Mouse (Mus musculus) 3T3-L1 (cell line): Measurements from ENCODE around the gene Kcnip2.
A peak's percentile ranks its signal among the peaks of the same experiment; 100 is the strongest.
"Not testable (repeated sequence)": the region's sequence is repeated elsewhere in the genome, so short reads cannot be mapped to it uniquely, and the experiment has no call there.

ENCODE experiments used
- DNase-seq: peaks from one replicate; pipeline ENCODE4 v3.0.0-alpha.2; 2015; ENCODE audit warnings: low read depth, low spot score

Gene Kcnip2

DNA sequence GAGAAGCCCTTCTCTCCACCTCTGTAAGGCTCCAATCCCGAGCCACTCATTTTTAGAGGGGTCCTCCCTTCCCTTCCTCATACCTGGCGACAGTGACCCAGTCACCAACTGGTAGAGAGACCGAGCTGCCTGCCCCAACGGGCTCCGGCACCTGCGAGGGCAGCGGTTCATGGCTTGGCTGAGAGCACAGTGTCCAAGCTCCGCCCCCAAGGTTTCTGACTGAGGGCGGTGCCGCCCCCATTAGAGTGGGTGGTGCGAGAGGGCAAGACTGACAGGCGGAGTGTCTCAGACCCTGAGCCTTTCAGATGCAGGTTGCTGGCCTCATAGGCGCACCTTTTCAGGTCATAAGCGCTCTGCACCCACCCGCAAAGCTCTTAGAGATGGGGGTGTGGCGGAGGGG lies 3.7 kb downstream of the Kcnip2 start:
- no peak for DNase-seq

- no peak for DNase-seq
Measured at GRCm38 (mm10) chr19:45811028-45811674, 4.7 kb downstream of the Kcnip2 start.

- DNase-seq: no peak
Measured at GRCm38 (mm10) chr19:45807732-45808131, 8.1 kb downstream of the Kcnip2 start.

GRCm38 (mm10) chr19:45805817-45806216 lies 10.0 kb downstream of the Kcnip2 start:
- DNase-seq: not testable (repeated sequence)

GRCm38 (mm10) chr19:45804593-45805368 lies 11.1 kb downstream of the Kcnip2 start:
- peak; percentile 64 for DNase-seq

- no peak for DNase-seq
Measured at GRCm38 (mm10) chr19:45803408-45803807, 12.5 kb downstream of the Kcnip2 start.

GRCm38 (mm10) chr19:45802702-45803101 lies 13.2 kb downstream of the Kcnip2 start:
- DNase-seq: no peak

GRCm38 (mm10) chr19:45796879-45797278 lies 19.0 kb downstream of the Kcnip2 start:
- DNase-seq: no peak

DNA sequence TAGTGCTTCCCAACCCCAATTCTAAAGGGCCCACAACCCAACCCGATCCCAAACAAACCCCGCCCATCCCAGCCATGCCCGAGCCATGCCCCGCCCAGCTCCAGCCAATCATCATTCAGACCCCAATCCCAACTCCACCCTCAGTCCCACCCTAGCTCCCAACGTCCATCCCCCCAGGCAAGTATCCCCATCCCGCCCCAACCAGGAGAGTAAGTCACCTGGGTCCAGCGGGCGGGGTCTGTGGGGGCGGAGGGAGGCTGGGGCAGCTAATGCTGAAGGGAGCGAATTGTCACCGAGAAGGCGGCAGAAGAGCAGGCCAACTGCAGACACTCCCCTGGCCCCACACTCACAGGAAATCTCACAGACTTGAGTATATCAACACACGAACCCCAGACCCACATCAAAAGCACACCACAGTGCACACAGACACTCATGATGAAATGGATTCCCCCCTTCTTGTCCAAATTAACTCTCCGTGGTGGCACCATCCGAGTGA lies 19.8 kb downstream of the Kcnip2 start:
- no peak for DNase-seq

DNA sequence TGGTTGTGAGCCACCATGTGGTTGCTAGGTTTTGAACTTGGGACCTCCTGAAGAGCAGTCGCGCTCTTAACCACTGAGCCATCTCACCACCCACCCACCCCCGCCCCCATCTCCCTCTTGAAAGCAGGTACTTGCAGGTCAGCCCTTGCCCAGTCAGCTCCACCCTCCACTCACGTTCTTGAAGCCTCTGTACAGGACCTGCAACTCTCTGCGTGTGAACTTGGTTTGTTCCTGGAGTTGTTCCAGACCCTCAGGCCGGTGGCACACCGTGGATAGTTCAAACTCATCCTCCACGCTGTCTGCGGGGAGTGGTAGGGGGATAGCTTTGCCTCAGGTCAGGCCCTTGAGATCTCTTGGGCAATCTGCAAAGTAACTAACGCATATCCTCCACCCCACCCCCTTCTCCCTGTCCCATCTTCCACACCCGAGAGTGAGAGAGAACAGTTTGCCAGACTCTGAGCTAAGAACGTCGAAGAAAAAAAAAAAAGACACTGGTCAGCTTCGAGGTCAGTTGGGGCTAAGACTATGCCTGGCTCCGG lies 20.4 kb downstream of the Kcnip2 start:
- DNase-seq: no peak

DNA sequence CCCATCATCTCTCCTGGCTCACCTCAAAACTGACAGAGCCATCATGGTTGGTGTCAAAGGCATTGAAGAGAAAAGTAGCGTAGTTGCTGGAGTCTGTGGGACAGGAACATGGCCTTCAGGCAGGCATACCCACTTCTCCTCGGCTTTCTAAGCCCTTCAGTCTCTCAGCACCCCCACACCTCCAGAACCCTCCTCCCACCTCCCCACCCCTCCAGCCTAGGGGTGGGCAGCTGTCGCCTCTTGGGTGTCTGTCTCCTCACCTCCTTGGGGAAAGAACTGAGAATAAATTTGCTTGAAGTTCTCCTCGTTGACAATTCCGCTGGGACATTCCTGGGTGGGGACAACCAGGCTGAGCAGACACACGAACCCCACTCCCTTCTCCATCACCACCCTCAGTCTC lies 21.1 kb downstream of the Kcnip2 start:
- DNase-seq: no peak

- DNase-seq: no peak
Measured at GRCm38 (mm10) chr19:45792404-45792803, 23.5 kb downstream of the Kcnip2 start.

DNA sequence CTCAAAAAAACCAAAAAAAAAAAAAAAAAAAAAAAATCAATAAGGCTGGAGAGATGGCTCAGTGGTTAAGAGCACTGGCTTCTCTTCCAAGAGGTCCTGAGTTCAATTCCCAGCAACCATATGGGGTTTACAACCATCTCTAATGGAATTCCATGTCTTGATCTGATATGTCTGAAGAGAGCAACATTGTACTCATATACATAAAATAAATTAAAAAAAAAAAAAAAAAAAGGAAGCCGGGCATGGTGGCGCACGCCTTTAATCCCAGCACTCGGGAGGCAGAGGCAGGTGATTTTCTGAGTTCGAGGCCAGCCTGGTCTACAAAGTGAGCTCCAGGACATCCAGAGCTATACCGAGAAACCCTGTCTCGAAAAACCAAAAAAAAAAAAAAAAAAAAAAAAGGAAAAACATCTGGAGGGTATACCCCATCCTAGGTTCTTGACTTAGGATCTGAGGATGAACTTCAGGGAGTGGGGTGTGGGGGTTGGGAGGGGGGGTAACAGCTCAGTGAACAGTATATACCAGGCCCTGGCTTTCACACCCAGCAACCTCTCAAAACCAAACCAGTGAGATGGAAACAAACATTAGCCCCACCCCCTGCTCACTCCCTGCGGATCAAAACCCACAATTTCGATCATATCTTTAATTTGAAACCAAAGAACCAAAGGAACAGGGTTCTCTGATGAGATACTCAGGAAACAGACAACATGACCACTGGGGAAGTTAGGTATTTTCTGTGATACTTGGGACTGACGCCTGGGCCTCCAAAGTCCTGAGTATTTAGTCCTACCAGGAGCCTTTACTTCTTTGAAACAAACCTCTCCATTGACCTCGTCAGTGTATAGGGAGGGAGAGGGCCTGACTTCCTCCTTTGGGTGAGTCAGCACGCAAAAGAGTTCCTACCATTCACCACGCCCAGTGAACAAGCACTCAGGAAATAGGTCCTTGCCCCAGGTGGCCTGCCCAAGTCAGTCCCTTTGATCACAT lies 25.7 kb downstream of the Kcnip2 start:
- peak; percentile 38 for DNase-seq

- no peak for DNase-seq
Measured at GRCm38 (mm10) chr19:45789365-45789764, 26.5 kb downstream of the Kcnip2 start.

- DNase-seq: no peak
Measured at GRCm38 (mm10) chr19:45788337-45788736, 27.5 kb downstream of the Kcnip2 start.

GRCm38 (mm10) chr19:45787450-45787849 lies 28.4 kb downstream of the Kcnip2 start:
- DNase-seq: no peak

DNA sequence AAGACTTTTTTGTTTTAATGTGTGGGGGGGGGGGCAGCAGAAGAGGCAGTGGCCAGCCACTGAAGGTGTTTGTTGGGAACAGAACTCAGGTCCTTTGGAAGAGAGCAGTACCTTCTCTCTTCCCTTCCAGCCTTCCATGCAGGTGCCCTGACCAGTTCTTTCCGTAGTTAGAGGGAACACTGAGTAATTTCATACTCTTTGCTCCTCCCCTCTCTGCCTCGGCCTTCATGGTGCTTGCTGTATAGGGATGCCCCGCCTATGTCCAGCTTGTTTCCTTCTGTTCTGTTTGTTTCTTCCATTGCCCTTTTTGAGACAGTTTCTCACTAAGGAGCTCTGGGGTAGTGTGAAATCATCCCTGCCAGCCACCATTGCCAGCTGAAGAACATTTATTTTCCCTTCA lies 30.4 kb downstream of the Kcnip2 start:
- no peak for DNase-seq

GRCm38 (mm10) chr19:45783933-45784576 lies 31.8 kb downstream of the Kcnip2 start:
- DNase-seq: no peak

GRCm38 (mm10) chr19:45783181-45783932 lies 32.5 kb downstream of the Kcnip2 start, which contains the start of gene Mgea5:
Gene Mgea5 (minus strand): TSS chr19:45783837.
- peak; percentile 99 for DNase-seq

- DNase-seq: peak; percentile 90
Measured at GRCm38 (mm10) chr19:45782315-45783001, 33.4 kb downstream of the Kcnip2 start.
